Mouse (Mus musculus): ENCODE data around the gene Strn4.

The Strn4 gene

GRCm38 (mm10) chr7:16810920-16811648 lies 4.6 kb upstream of the Strn4 start:
- no peak for DNase-seq (ENCODE audit: low read depth)

GRCm38 (mm10) chr7:16811649-16812070 lies 4.0 kb upstream of the Strn4 start:
- no peak for DNase-seq (ENCODE audit: low read depth)

- peak; percentile 57 for DNase-seq (ENCODE audit: low read depth)
Measured at GRCm38 (mm10) chr7:16812505-16812904, 3.2 kb upstream of the Strn4 start.

- DNase-seq (ENCODE audit: low read depth) = peak; percentile 90
Measured at GRCm38 (mm10) chr7:16816078-16816474, 387 bp downstream of the Strn4 start.

- DNase-seq (ENCODE audit: low read depth) = peak; percentile 67
Measured at GRCm38 (mm10) chr7:16816475-16817122, 910 bp downstream of the Strn4 start, which contains the start of gene Fkrp. Gene Fkrp (minus strand): TSS chr7:16816732.

- DNase-seq (ENCODE audit: low read depth) = no peak
Measured at GRCm38 (mm10) chr7:16817693-16818092, 2.0 kb downstream of the Strn4 start.

GRCm38 (mm10) chr7:16819794-16820193 lies 4.1 kb downstream of the Strn4 start:
- no peak for DNase-seq (ENCODE audit: low read depth)

- no peak for DNase-seq (ENCODE audit: low read depth)
Measured at GRCm38 (mm10) chr7:16820271-16820763, 4.6 kb downstream of the Strn4 start.

GRCm38 (mm10) chr7:16821091-16821490 lies 5.4 kb downstream of the Strn4 start:
- no peak for DNase-seq (ENCODE audit: low read depth)

GRCm38 (mm10) chr7:16821669-16822101 lies 6.0 kb downstream of the Strn4 start:
- no peak for DNase-seq (ENCODE audit: low read depth)

- no peak for DNase-seq (ENCODE audit: low read depth)
Measured at GRCm38 (mm10) chr7:16823734-16824133, 8.0 kb downstream of the Strn4 start.

- DNase-seq (ENCODE audit: low read depth) = peak; percentile 87
Measured at GRCm38 (mm10) chr7:16825785-16826184, 10.1 kb downstream of the Strn4 start.

- DNase-seq (ENCODE audit: low read depth) = no peak
Measured at GRCm38 (mm10) chr7:16826571-16826970, 10.9 kb downstream of the Strn4 start.

- DNase-seq (ENCODE audit: low read depth) = peak; percentile 62
Measured at GRCm38 (mm10) chr7:16827274-16827673, 11.6 kb downstream of the Strn4 start.

- DNase-seq (ENCODE audit: low read depth) = no peak
Measured at GRCm38 (mm10) chr7:16830449-16830848, 14.8 kb downstream of the Strn4 start.

- DNase-seq (ENCODE audit: low read depth) = no peak
Measured at GRCm38 (mm10) chr7:16837916-16838803, 22.5 kb downstream of the Strn4 start.

GRCm38 (mm10) chr7:16838804-16839426 lies 23.2 kb downstream of the Strn4 start:
- DNase-seq (ENCODE audit: low read depth) = no peak

GRCm38 (mm10) chr7:16839427-16840108 lies 23.9 kb downstream of the Strn4 start:
- DNase-seq (ENCODE audit: low read depth) = no peak

GRCm38 (mm10) chr7:16840109-16840491 lies 24.4 kb downstream of the Strn4 start:
- DNase-seq (ENCODE audit: low read depth) = no peak

GRCm38 (mm10) chr7:16841078-16841477 lies 25.4 kb downstream of the Strn4 start:
- no peak for DNase-seq (ENCODE audit: low read depth)

All from induced T-regulatory cell, adult 2 months (primary cell).